ENCODE assay signal across 8 mouse cellular contexts in the genomic region with DNA sequence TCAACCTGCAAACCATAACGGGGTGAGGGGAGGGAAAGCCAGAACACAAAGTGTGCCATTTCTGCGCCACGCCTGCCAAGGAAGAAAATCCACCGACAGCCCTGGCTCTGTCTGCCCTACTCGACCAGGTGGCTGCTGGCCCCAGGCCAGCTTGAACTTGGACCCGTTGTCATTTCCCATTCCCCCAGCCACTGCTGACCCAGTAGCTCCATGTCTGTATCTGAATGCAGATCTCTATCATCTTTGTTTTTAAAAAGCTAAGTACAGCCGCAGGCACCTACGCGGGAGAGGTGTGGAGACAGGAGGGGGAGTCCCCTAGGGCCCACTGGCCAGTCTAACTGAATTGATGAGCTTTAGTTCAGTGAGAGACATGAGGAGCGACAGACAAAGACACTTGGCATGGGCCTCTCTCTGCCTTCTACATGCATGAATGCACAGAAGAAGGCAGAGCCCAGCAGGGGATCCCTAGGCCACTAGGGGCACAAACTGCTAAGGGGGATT.
DNase-seq lines count a peak whose midpoint lies in the region; ATAC-seq and TF ChIP-seq lines count a peak whose summit lies in the region.

No protein-coding gene starts in this region.

- peaks cover 38% of the 10 kb centered on the region for H3K4me1 ChIP-seq in hindbrain, embryonic 13.5 days (replicated peaks)
- H3K4me1 ChIP-seq in midbrain, embryonic 10.5 days = peaks cover 59% of the 10 kb centered on the region
- H3K4me1 ChIP-seq in lung, postnatal 0 days (ENCODE audit: insufficient read depth, low read depth, low read length) = peaks cover 3% of the 10 kb centered on the region; the same call in 1 of the 2 replicates

- TF ChIP-seq EP300 in lung, postnatal 0 days (IDR thresholded peaks at IDR 0.05) = no peak

- no peak overlapping the region for H3K4me3 ChIP-seq in hindbrain, embryonic 13.5 days
- H3K4me3 ChIP-seq in midbrain, embryonic 10.5 days = peak overlapping the region; percentile 22; the same call in 1 of the 2 replicates
- no peak overlapping the region for H3K4me3 ChIP-seq in lung, postnatal 0 days (ENCODE audit: low read depth, low read length)

- peak overlapping the region; percentile 25; the same call in 1 of the 2 replicates for H3K4me2 ChIP-seq in hindbrain, embryonic 13.5 days
- H3K4me2 ChIP-seq in lung, postnatal 0 days (replicated peaks; ENCODE audit: low read depth, low read length) = no peak overlapping the region

- no peaks in the 10 kb centered on the region for H3K36me3 ChIP-seq in hindbrain, embryonic 13.5 days
- no peaks in the 10 kb centered on the region for H3K36me3 ChIP-seq in midbrain, embryonic 10.5 days
- no peaks in the 10 kb centered on the region for H3K36me3 ChIP-seq in lung, postnatal 0 days (ENCODE audit: insufficient read depth, low read length)

- peak; percentile 82 for ATAC-seq in cerebellum, adult (ENCODE audit: insufficient number of reproducible peaks, low FRiP score, low TSS enrichment)
- peak; percentile 47 for ATAC-seq in hindbrain, embryonic 13.5 days (ENCODE audit: low FRiP score)
- ATAC-seq in lung, postnatal 0 days = no peak

- peak overlapping the region; percentile 80 for H3K27ac ChIP-seq in hindbrain, embryonic 13.5 days
- peak overlapping the region; percentile 74 for H3K27ac ChIP-seq in midbrain, embryonic 10.5 days (replicated peaks)
- no peak overlapping the region for H3K27ac ChIP-seq in lung, postnatal 0 days (ENCODE audit: low read length)

- TF ChIP-seq CTCF in lung, postnatal 0 days (IDR thresholded peaks at IDR 0.05) = no peak

- DNase-seq in cerebellum, postnatal 10 days = peak; percentile 98
- DNase-seq in midbrain, embryonic 10.5 days (ENCODE audit: low spot score) = peak; percentile 38
- no peak for DNase-seq in ovary, adult 18-20 months (ENCODE audit: low spot score)
- no peak for DNase-seq in lung, postnatal 0 days (ENCODE audit: low spot score)
- no peak for DNase-seq in T-cell, adult 2 months (ENCODE audit: low spot score)
- DNase-seq in frontal cortex, postnatal 14 days (ENCODE audit: low spot score in 2 of 2) = no peak

- H3K9ac ChIP-seq in hindbrain, embryonic 13.5 days = peak overlapping the region; percentile 3; the same call in 1 of the 2 replicates
- no peak overlapping the region for H3K9ac ChIP-seq in lung, postnatal 0 days (replicated peaks; ENCODE audit: low read depth)

- WGBS in hindbrain, embryonic 13.5 days = 16% methylated on average over 10 of the region's 10 CpGs
- WGBS in midbrain, embryonic 10.5 days = 46% methylated on average over 10 of the region's 10 CpGs
- 45% methylated on average over 10 of the region's 10 CpGs for WGBS in lung, postnatal 0 days

- no peaks in the 10 kb centered on the region for H3K9me3 ChIP-seq in hindbrain, embryonic 13.5 days
- no peaks in the 10 kb centered on the region for H3K9me3 ChIP-seq in midbrain, embryonic 10.5 days (replicated peaks)
- no peaks in the 10 kb centered on the region for H3K9me3 ChIP-seq in lung, postnatal 0 days (ENCODE audit: low read length)

- peaks cover 8% of the 10 kb centered on the region; the same call in 1 of the 2 replicates for H3K27me3 ChIP-seq in hindbrain, embryonic 13.5 days
- H3K27me3 ChIP-seq in midbrain, embryonic 10.5 days (ENCODE audit: low read depth, poor library complexity, severe bottlenecking) = peaks cover 57% of the 10 kb centered on the region
- no peaks in the 10 kb centered on the region for H3K27me3 ChIP-seq in lung, postnatal 0 days (replicated peaks; ENCODE audit: insufficient read depth, low read length)

Comparison
In these comparisons a context has a peak if more than half of its experiments do, and no peak if none do; other contexts are left out.
1. DNase-seq: peak in cerebellum, postnatal 10 days (2 of 2) and midbrain, embryonic 10.5 days (single experiment); none in ovary, adult 18-20 months (single experiment), lung, postnatal 0 days (single experiment), T-cell, adult 2 months (single experiment) and frontal cortex, postnatal 14 days (0 of 2).